In genomic region chr15:12640755-12641154, GRCm38 (mm10) we compare ENCODE assay signal across 14 mouse cellular contexts.
A peak's percentile ranks its signal among the peaks of the same experiment; 100 is the strongest.
DNase-seq lines count a peak whose midpoint lies in the region; ATAC-seq lines count a peak whose summit lies in the region.
"Had no signal": no experiment of that assay in that cellular context is flagged by ENCODE, and none has a peak within 500 bp of the region (broad histone marks: within the 10 kb centered on the region; RNA-seq: fewer than 3 reads in every experiment).

No protein-coding gene starts in this region.

- H3K4me2 ChIP-seq in intestine, embryonic 15.5 days (replicated peaks), result no peak overlapping the region
- H3K4me2 ChIP-seq: neural tube, embryonic 12.5 days had no signal

- 73% methylated on average over 7 of the region's 7 CpGs for WGBS in intestine, embryonic 15.5 days

- no peaks in the 10 kb centered on the region for H3K27me3 ChIP-seq in intestine, embryonic 15.5 days (replicated peaks)
- H3K27me3 ChIP-seq: neural tube, embryonic 12.5 days had no signal

- H3K4me1 ChIP-seq in intestine, embryonic 15.5 days (replicated peaks), result no peaks in the 10 kb centered on the region
- H3K4me1 ChIP-seq: neural tube, embryonic 12.5 days had no signal

- no peaks in the 10 kb centered on the region for H3K36me3 ChIP-seq in intestine, embryonic 15.5 days
- H3K36me3 ChIP-seq: G1E; neural tube, embryonic 12.5 days had no signal

- peak; percentile 26 to 30 for DNase-seq in cerebellum, postnatal 14 days
- peak; percentile 80 for DNase-seq in brain, adult 2 months (ENCODE audit: low read depth, low spot score)
- DNase-seq in layer of hippocampus, adult 9-11 months, result peak; percentile 54
- peak; percentile 26 for DNase-seq in lung, postnatal 36 days
- no peak for DNase-seq in urinary bladder, adult 18-20 months (ENCODE audit: low spot score in 2 of 2)
- DNase-seq: cerebellum, adult 9-10 months; kidney, adult 11 months had no signal

- ATAC-seq in cerebellum, adult (ENCODE audit: insufficient number of reproducible peaks, low FRiP score, low TSS enrichment), result no peak
- no peak for ATAC-seq in inflammation-experienced regulatory T-cells, adult 6 months
- ATAC-seq in intestine, embryonic 15.5 days, result no peak

- no peak overlapping the region for H3K4me3 ChIP-seq in intestine, embryonic 15.5 days (replicated peaks)
- H3K4me3 ChIP-seq: erythroblast, embryonic 14.5 days; megakaryocyte, embryonic 14.5 days; neural tube, embryonic 12.5 days had no signal

- H3K27ac ChIP-seq in intestine, embryonic 15.5 days, result no peak overlapping the region
- H3K27ac ChIP-seq: neural tube, embryonic 12.5 days had no signal

- H3K9ac ChIP-seq in intestine, embryonic 15.5 days, result no peak overlapping the region
- H3K9ac ChIP-seq: neural tube, embryonic 12.5 days had no signal

- H3K9me3 ChIP-seq in intestine, embryonic 15.5 days, result no peaks in the 10 kb centered on the region
- H3K9me3 ChIP-seq: G1E; megakaryocyte, embryonic 14.5 days; neural tube, embryonic 12.5 days had no signal

Comparison
In these comparisons a context has a peak if more than half of its experiments do, and no peak if none do; other contexts are left out.
1. DNase-seq: peak in cerebellum, postnatal 14 days (2 of 2), brain, adult 2 months (single experiment), layer of hippocampus, adult 9-11 months (single experiment) and lung, postnatal 36 days (single experiment); none in urinary bladder, adult 18-20 months (0 of 2).